Mouse (Mus musculus): ENCODE data around the gene Kcnk10. TPM values are rescaled to one million over a fixed set of nuclear protein-coding genes. Genes with fewer than 3 reads are reported as not detected.

Kcnk10 gene
- polyA plus RNA-seq, 1 experiment from 2014 or later = 40.3 TPM

GRCm38 (mm10) chr12:98606595-98607290, 28.6 kb upstream of the Kcnk10 start:
- 71% methylated on average over 5 of the region's 5 CpGs for WGBS
- no peak overlapping the region for H3K9ac ChIP-seq (ENCODE audit: low read depth, low read length)
- H3K27me3 ChIP-seq (ENCODE audit: control insufficient read depth, insufficient read depth, low read length) = no peaks in the 10 kb centered on the region
- H3K4me3 ChIP-seq (ENCODE audit: low read depth, low read length) = no peak overlapping the region
- H3K4me1 ChIP-seq (replicated peaks; ENCODE audit: control insufficient read depth, insufficient read depth, low read length) = no peaks in the 10 kb centered on the region
- ATAC-seq (ENCODE audit: low FRiP score) (no peak), DNase-seq (ENCODE audit: low spot score) (no peak)
- H3K9me3 ChIP-seq (ENCODE audit: control insufficient read depth, low read length) = no peaks in the 10 kb centered on the region
- no peaks in the 10 kb centered on the region for H3K36me3 ChIP-seq (ENCODE audit: control insufficient read depth, insufficient read depth, low read length)
- no peak overlapping the region for H3K27ac ChIP-seq (ENCODE audit: low read depth, low read length)
- H3K4me2 ChIP-seq (replicated peaks; ENCODE audit: low read depth, low read length) = no peak overlapping the region

GRCm38 (mm10) chr12:98605264-98605663, 27.2 kb upstream of the Kcnk10 start:
- no peak overlapping the region for H3K4me2 ChIP-seq (replicated peaks; ENCODE audit: low read depth, low read length)
- H3K4me1 ChIP-seq (replicated peaks; ENCODE audit: control insufficient read depth, insufficient read depth, low read length) = no peaks in the 10 kb centered on the region
- no peaks in the 10 kb centered on the region for H3K27me3 ChIP-seq (ENCODE audit: control insufficient read depth, insufficient read depth, low read length)
- 86% methylated on average over 1 of the region's 1 CpGs for WGBS
- no peaks in the 10 kb centered on the region for H3K36me3 ChIP-seq (ENCODE audit: control insufficient read depth, insufficient read depth, low read length)
- DNase-seq (ENCODE audit: low spot score) (no peak), ATAC-seq (ENCODE audit: low FRiP score) (no peak)
- no peak overlapping the region for H3K4me3 ChIP-seq (ENCODE audit: low read depth, low read length)
- no peaks in the 10 kb centered on the region for H3K9me3 ChIP-seq (ENCODE audit: control insufficient read depth, low read length)
- no peak overlapping the region for H3K27ac ChIP-seq (ENCODE audit: low read depth, low read length)
- H3K9ac ChIP-seq (ENCODE audit: low read depth, low read length) = no peak overlapping the region

- 62% methylated on average over 6 of the region's 6 CpGs for WGBS
- Histone ChIP-seq H3K4me1 (replicated peaks; ENCODE audit: control insufficient read depth, insufficient read depth, low read length) (no peaks in the 10 kb centered on the region), H3K4me2 (replicated peaks; ENCODE audit: low read depth, low read length) (no peak overlapping the region), H3K9me3 (ENCODE audit: control insufficient read depth, low read length) (no peaks in the 10 kb centered on the region), H3K4me3 (ENCODE audit: low read depth, low read length) (no peak overlapping the region), H3K27ac (ENCODE audit: low read depth, low read length) (no peak overlapping the region), H3K9ac (ENCODE audit: low read depth, low read length) (no peak overlapping the region), H3K27me3 (ENCODE audit: control insufficient read depth, insufficient read depth, low read length) (no peaks in the 10 kb centered on the region), H3K36me3 (ENCODE audit: control insufficient read depth, insufficient read depth, low read length) (no peaks in the 10 kb centered on the region)
- ATAC-seq (ENCODE audit: low FRiP score) = no peak
- DNase-seq (ENCODE audit: low spot score) = no peak
Measured at GRCm38 (mm10) chr12:98602114-98602513, 24.0 kb upstream of the Kcnk10 start.

GRCm38 (mm10) chr12:98600861-98601260, 22.8 kb upstream of the Kcnk10 start:
- Histone ChIP-seq H3K9ac (ENCODE audit: low read depth, low read length) (no peak overlapping the region), H3K27ac (ENCODE audit: low read depth, low read length) (no peak overlapping the region), H3K4me3 (ENCODE audit: low read depth, low read length) (no peak overlapping the region), H3K4me2 (replicated peaks; ENCODE audit: low read depth, low read length) (no peak overlapping the region), H3K9me3 (ENCODE audit: control insufficient read depth, low read length) (no peaks in the 10 kb centered on the region), H3K27me3 (ENCODE audit: control insufficient read depth, insufficient read depth, low read length) (no peaks in the 10 kb centered on the region), H3K4me1 (replicated peaks; ENCODE audit: control insufficient read depth, insufficient read depth, low read length) (no peaks in the 10 kb centered on the region), H3K36me3 (ENCODE audit: control insufficient read depth, insufficient read depth, low read length) (no peaks in the 10 kb centered on the region)
- DNase-seq (ENCODE audit: low spot score) (no peak), ATAC-seq (ENCODE audit: low FRiP score) (no peak)
- 93% methylated on average over 5 of the region's 5 CpGs for WGBS

GRCm38 (mm10) chr12:98591016-98591415, 12.9 kb upstream of the Kcnk10 start:
- H3K4me1 ChIP-seq (replicated peaks; ENCODE audit: control insufficient read depth, insufficient read depth, low read length) = no peaks in the 10 kb centered on the region
- DNase-seq (ENCODE audit: low spot score) (no peak), ATAC-seq (ENCODE audit: low FRiP score) (no peak)
- no peak overlapping the region for H3K9ac ChIP-seq (ENCODE audit: low read depth, low read length)
- no peaks in the 10 kb centered on the region for H3K36me3 ChIP-seq (ENCODE audit: control insufficient read depth, insufficient read depth, low read length)
- 93% methylated on average over 2 of the region's 2 CpGs for WGBS
- no peak overlapping the region for H3K4me3 ChIP-seq (ENCODE audit: low read depth, low read length)
- H3K4me2 ChIP-seq (replicated peaks; ENCODE audit: low read depth, low read length) = no peak overlapping the region
- H3K27me3 ChIP-seq (ENCODE audit: control insufficient read depth, insufficient read depth, low read length) = no peaks in the 10 kb centered on the region
- no peaks in the 10 kb centered on the region for H3K9me3 ChIP-seq (ENCODE audit: control insufficient read depth, low read length)
- H3K27ac ChIP-seq (ENCODE audit: low read depth, low read length) = no peak overlapping the region

- Histone ChIP-seq H3K9ac (ENCODE audit: low read depth, low read length) (no peak overlapping the region), H3K9me3 (ENCODE audit: control insufficient read depth, low read length) (no peaks in the 10 kb centered on the region), H3K4me1 (replicated peaks; ENCODE audit: control insufficient read depth, insufficient read depth, low read length) (no peaks in the 10 kb centered on the region), H3K4me3 (ENCODE audit: low read depth, low read length) (no peak overlapping the region), H3K27me3 (ENCODE audit: control insufficient read depth, insufficient read depth, low read length) (no peaks in the 10 kb centered on the region), H3K4me2 (replicated peaks; ENCODE audit: low read depth, low read length) (no peak overlapping the region), H3K36me3 (ENCODE audit: control insufficient read depth, insufficient read depth, low read length) (no peaks in the 10 kb centered on the region), H3K27ac (ENCODE audit: low read depth, low read length) (no peak overlapping the region)
- WGBS = 76% methylated on average over 6 of the region's 6 CpGs
- ATAC-seq (ENCODE audit: low FRiP score) (no peak), DNase-seq (ENCODE audit: low spot score) (no peak)
Measured at GRCm38 (mm10) chr12:98588573-98588972, 10.5 kb upstream of the Kcnk10 start.

GRCm38 (mm10) chr12:98585302-98585701, 7.2 kb upstream of the Kcnk10 start:
- Histone ChIP-seq H3K9ac (ENCODE audit: low read depth, low read length) (no peak overlapping the region), H3K4me2 (replicated peaks; ENCODE audit: low read depth, low read length) (no peak overlapping the region), H3K4me1 (replicated peaks; ENCODE audit: control insufficient read depth, insufficient read depth, low read length) (no peaks in the 10 kb centered on the region), H3K27ac (ENCODE audit: low read depth, low read length) (no peak overlapping the region), H3K4me3 (ENCODE audit: low read depth, low read length) (no peak overlapping the region), H3K36me3 (ENCODE audit: control insufficient read depth, insufficient read depth, low read length) (no peaks in the 10 kb centered on the region), H3K9me3 (ENCODE audit: control insufficient read depth, low read length) (no peaks in the 10 kb centered on the region), H3K27me3 (ENCODE audit: control insufficient read depth, insufficient read depth, low read length) (no peaks in the 10 kb centered on the region)
- DNase-seq (ENCODE audit: low spot score) (peak; percentile 53), ATAC-seq (ENCODE audit: low FRiP score) (no peak)
- WGBS = 41% methylated on average over 3 of the region's 3 CpGs

GRCm38 (mm10) chr12:98575942-98576550, 2.1 kb downstream of the Kcnk10 start:
- peak overlapping the region; percentile 69 for H3K4me2 ChIP-seq (replicated peaks; ENCODE audit: low read depth, low read length)
- no peaks in the 10 kb centered on the region for H3K9me3 ChIP-seq (ENCODE audit: control insufficient read depth, low read length)
- peak; percentile 22 for DNase-seq (ENCODE audit: low spot score)
- H3K36me3 ChIP-seq (ENCODE audit: control insufficient read depth, insufficient read depth, low read length) = no peaks in the 10 kb centered on the region
- 0 out of 2 replicates have a peak overlapping the region, but pooled peaks have one; percentile 16 for H3K9ac ChIP-seq (ENCODE audit: low read depth, low read length)
- no peak overlapping the region for H3K27ac ChIP-seq (ENCODE audit: low read depth, low read length)
- 0 out of 2 replicates have a peak, but pooled peaks cover 2% of the 10 kb centered on the region for H3K4me1 ChIP-seq (replicated peaks; ENCODE audit: control insufficient read depth, insufficient read depth, low read length)
- peak overlapping the region; percentile 72 for H3K4me3 ChIP-seq (ENCODE audit: low read depth, low read length)
- WGBS = 69% methylated on average over 8 of the region's 8 CpGs
- ATAC-seq (ENCODE audit: low FRiP score) = no peak
- no peaks in the 10 kb centered on the region for H3K27me3 ChIP-seq (ENCODE audit: control insufficient read depth, insufficient read depth, low read length)

All from hindbrain, embryonic 11.5 days (tissue).